Mouse (Mus musculus) stomach, postnatal 0 days (tissue): ENCODE results near the gene Cyp2j12.

Source experiments
- CTCF ChIP-seq: IDR thresholded peaks from 2 replicates; pipeline ENCODE4 v1.5.1; 2016; ENCODE audit warnings: antibody characterized with exemption, low read depth, mild to moderate bottlenecking, moderate library complexity
- EP300 ChIP-seq: optimal IDR thresholded peaks from 2 replicates; pipeline ENCODE3; 2016; ENCODE audit warnings: antibody characterized with exemption

DNA sequence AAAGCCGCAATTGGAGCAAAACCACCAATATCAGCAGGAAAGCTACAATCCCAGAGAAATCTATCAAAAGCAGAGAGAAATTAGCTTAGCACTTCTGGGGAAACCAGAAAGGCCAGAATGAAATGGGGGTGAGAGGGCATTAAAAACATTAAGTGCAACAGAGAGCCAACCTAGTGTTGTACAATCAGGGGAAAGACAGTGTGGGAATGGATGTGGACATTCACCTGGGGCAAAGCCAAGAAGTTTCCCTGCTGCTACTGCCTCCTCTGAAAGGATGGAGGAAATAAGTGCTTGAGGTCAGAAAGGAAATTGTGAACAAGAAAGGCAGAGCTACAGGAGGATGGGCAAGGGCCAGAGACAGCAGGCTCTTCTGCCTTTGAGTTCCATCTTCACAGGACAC lies 1.7 kb downstream of the Cyp2j12 start:
- TF ChIP-seq EP300: no peak
- no peak for TF ChIP-seq CTCF
